Mouse (Mus musculus): ENCODE results near the gene Fgr. TPM values are rescaled to one million over a fixed set of nuclear protein-coding genes. Genes with fewer than 3 reads are reported as not detected.

Fgr gene
- total and polyA plus RNA-seq, 2 experiments from 2014 or later: 0.19 to 0.33 TPM

- Histone ChIP-seq H3K27ac (ENCODE audit: low read depth, low read length) (no peak overlapping the region), H3K9ac (replicated peaks; ENCODE audit: low read length, poor library complexity, severe bottlenecking) (no peak overlapping the region), H3K9me3 (ENCODE audit: low read length) (no peaks in the 10 kb centered on the region), H3K36me3 (ENCODE audit: insufficient read depth, low read length) (no peaks in the 10 kb centered on the region), H3K4me3 (ENCODE audit: low read depth, low read length) (no peak overlapping the region), H3K4me1 (ENCODE audit: insufficient read depth, low read length) (no peaks in the 10 kb centered on the region), H3K4me2 (ENCODE audit: low read depth, low read length, poor library complexity, severe bottlenecking) (no peak overlapping the region), H3K27me3 (ENCODE audit: insufficient read depth, low read length) (no peaks in the 10 kb centered on the region)
- no peak for ATAC-seq (ENCODE audit: low FRiP score)
- DNase-seq (ENCODE audit: low spot score): no peak
- no peak for TF ChIP-seq CTCF (IDR thresholded peaks at IDR 0.05)
- WGBS: 34% methylated on average over 6 of the region's 6 CpGs
These were observed 5.6 kb upstream of the Fgr start for GRCm38 (mm10) chr4:132968105-132968938.

- Histone ChIP-seq H3K27me3 (ENCODE audit: insufficient read depth, low read length) (0 out of 2 replicates have a peak, but pooled peaks cover 3% of the 10 kb centered on the region), H3K9ac (replicated peaks; ENCODE audit: low read length, poor library complexity, severe bottlenecking) (no peak overlapping the region), H3K4me1 (ENCODE audit: insufficient read depth, low read length) (peaks cover 9% of the 10 kb centered on the region; the same call in 1 of the 2 replicates), H3K9me3 (ENCODE audit: low read length) (no peaks in the 10 kb centered on the region), H3K4me2 (ENCODE audit: low read depth, low read length, poor library complexity, severe bottlenecking) (no peak overlapping the region), H3K27ac (ENCODE audit: low read depth, low read length) (no peak overlapping the region), H3K4me3 (ENCODE audit: low read depth, low read length) (no peak overlapping the region), H3K36me3 (ENCODE audit: insufficient read depth, low read length) (no peaks in the 10 kb centered on the region)
- ATAC-seq (ENCODE audit: low FRiP score) (no peak), DNase-seq (ENCODE audit: low spot score) (no peak)
- WGBS: 77% methylated on average over 6 of the region's 6 CpGs
- TF ChIP-seq CTCF (IDR thresholded peaks at IDR 0.05): no peak
These were observed 2.3 kb upstream of the Fgr start for GRCm38 (mm10) chr4:132971601-132972000.

GRCm38 (mm10) chr4:132972101-132972500 is 1.8 kb upstream of the Fgr start:
- no peak for TF ChIP-seq CTCF (IDR thresholded peaks at IDR 0.05)
- ATAC-seq (ENCODE audit: low FRiP score) (no peak), DNase-seq (ENCODE audit: low spot score) (no peak)
- Histone ChIP-seq H3K27ac (ENCODE audit: low read depth, low read length) (no peak overlapping the region), H3K36me3 (ENCODE audit: insufficient read depth, low read length) (no peaks in the 10 kb centered on the region), H3K4me1 (ENCODE audit: insufficient read depth, low read length) (peaks cover 9% of the 10 kb centered on the region; the same call in 1 of the 2 replicates), H3K27me3 (ENCODE audit: insufficient read depth, low read length) (0 out of 2 replicates have a peak, but pooled peaks cover 3% of the 10 kb centered on the region), H3K9me3 (ENCODE audit: low read length) (no peaks in the 10 kb centered on the region), H3K4me2 (ENCODE audit: low read depth, low read length, poor library complexity, severe bottlenecking) (no peak overlapping the region), H3K9ac (replicated peaks; ENCODE audit: low read length, poor library complexity, severe bottlenecking) (no peak overlapping the region), H3K4me3 (ENCODE audit: low read depth, low read length) (no peak overlapping the region)
- WGBS: 70% methylated on average over 3 of the region's 3 CpGs

- Histone ChIP-seq H3K4me1 (ENCODE audit: insufficient read depth, low read length) (peaks cover 9% of the 10 kb centered on the region; the same call in 1 of the 2 replicates), H3K9me3 (ENCODE audit: low read length) (no peaks in the 10 kb centered on the region), H3K36me3 (ENCODE audit: insufficient read depth, low read length) (no peaks in the 10 kb centered on the region), H3K27ac (ENCODE audit: low read depth, low read length) (no peak overlapping the region), H3K4me2 (ENCODE audit: low read depth, low read length, poor library complexity, severe bottlenecking) (no peak overlapping the region), H3K4me3 (ENCODE audit: low read depth, low read length) (no peak overlapping the region), H3K9ac (replicated peaks; ENCODE audit: low read length, poor library complexity, severe bottlenecking) (no peak overlapping the region), H3K27me3 (ENCODE audit: insufficient read depth, low read length) (0 out of 2 replicates have a peak, but pooled peaks cover 3% of the 10 kb centered on the region)
- DNase-seq (ENCODE audit: low spot score) (no peak), ATAC-seq (ENCODE audit: low FRiP score) (no peak)
- no peak for TF ChIP-seq CTCF (IDR thresholded peaks at IDR 0.05)
- 20% methylated on average over 2 of the region's 2 CpGs for WGBS
These were observed 1.3 kb upstream of the Fgr start for GRCm38 (mm10) chr4:132972556-132972955.

GRCm38 (mm10) chr4:132973186-132973585 is 709 bp upstream of the Fgr start:
- Histone ChIP-seq H3K4me3 (ENCODE audit: low read depth, low read length) (no peak overlapping the region), H3K4me2 (ENCODE audit: low read depth, low read length, poor library complexity, severe bottlenecking) (no peak overlapping the region), H3K9ac (replicated peaks; ENCODE audit: low read length, poor library complexity, severe bottlenecking) (0 out of 2 replicates have a peak overlapping the region, but pooled peaks have one; percentile 24), H3K36me3 (ENCODE audit: insufficient read depth, low read length) (no peaks in the 10 kb centered on the region), H3K9me3 (ENCODE audit: low read length) (no peaks in the 10 kb centered on the region), H3K4me1 (ENCODE audit: insufficient read depth, low read length) (peaks cover 9% of the 10 kb centered on the region; the same call in 1 of the 2 replicates), H3K27ac (ENCODE audit: low read depth, low read length) (no peak overlapping the region), H3K27me3 (ENCODE audit: insufficient read depth, low read length) (0 out of 2 replicates have a peak, but pooled peaks cover 3% of the 10 kb centered on the region)
- 33% methylated on average over 8 of the region's 8 CpGs for WGBS
- DNase-seq (ENCODE audit: low spot score) (no peak), ATAC-seq (ENCODE audit: low FRiP score) (no peak)
- no peak for TF ChIP-seq CTCF (IDR thresholded peaks at IDR 0.05)

- H3K27me3 ChIP-seq (ENCODE audit: insufficient read depth, low read length): 0 out of 2 replicates have a peak, but pooled peaks cover 3% of the 10 kb centered on the region
- H3K4me3 ChIP-seq (ENCODE audit: low read depth, low read length): no peak overlapping the region
- H3K9ac ChIP-seq (replicated peaks; ENCODE audit: low read length, poor library complexity, severe bottlenecking): no peak overlapping the region
- no peaks in the 10 kb centered on the region for H3K36me3 ChIP-seq (ENCODE audit: insufficient read depth, low read length)
- H3K4me1 ChIP-seq (ENCODE audit: insufficient read depth, low read length): peaks cover 9% of the 10 kb centered on the region; the same call in 1 of the 2 replicates
- DNase-seq (ENCODE audit: low spot score) (peak; percentile 85), ATAC-seq (ENCODE audit: low FRiP score) (0 out of 2 replicates have a peak, but pooled peaks have one; percentile 34)
- H3K9me3 ChIP-seq (ENCODE audit: low read length): no peaks in the 10 kb centered on the region
- peak overlapping the region; percentile 24; the same call in 1 of the 2 replicates for H3K4me2 ChIP-seq (ENCODE audit: low read depth, low read length, poor library complexity, severe bottlenecking)
- 4% methylated on average over 15 of the region's 15 CpGs for WGBS
- TF ChIP-seq CTCF (IDR thresholded peaks at IDR 0.05): no peak
- H3K27ac ChIP-seq (ENCODE audit: low read depth, low read length): peak overlapping the region; percentile 47; the same call in 1 of the 2 replicates
These were observed 1.0 kb downstream of the Fgr start for GRCm38 (mm10) chr4:132974904-132975303.

All from midbrain, postnatal 0 days (tissue).